Mouse (Mus musculus) CH12.LX (cell line): ENCODE measurements at regions not wholly inside any gene's neighbourhood (a gene's known extent, or its start where the extent isn't known, plus 50 kb on each side); places are given as distances from the start of the nearest gene placed in this dataset.

Experiments used
- CTCF ChIP-seq, 2 experiments: IDR thresholded peaks in 1 of 2; conservative IDR thresholded peaks in 1 of 2; 2 replicates each; pipeline ENCODE4 v1.5.1; 2011 to 2012; ENCODE audit warnings: low read depth in 2 of 2, low read length in 2 of 2, improper control_type of control experiment in 1 of 2, inconsistent platforms in 1 of 2, mild to moderate bottlenecking in 1 of 2, moderate library complexity in 1 of 2
- EP300 ChIP-seq: IDR thresholded peaks from 2 replicates; pipeline ENCODE4 v1.6.1; 2011; ENCODE audit warnings: low read length, improper control_type of control experiment
- IRF4 ChIP-seq: IDR thresholded peaks from 2 replicates; pipeline ENCODE4 v1.6.1; 2014; ENCODE audit warnings: low read depth, mild to moderate bottlenecking, inconsistent platforms, low read length, improper control_type of control experiment
- NRF1 ChIP-seq: IDR thresholded peaks from 2 replicates; pipeline ENCODE4 v1.6.1; 2014; ENCODE audit warnings: low read depth, mild to moderate bottlenecking, inconsistent platforms, low read length, improper control_type of control experiment, moderate library complexity
- POLR2AphosphoS2 ChIP-seq: IDR thresholded peaks from 2 replicates; pipeline ENCODE4 v1.6.1; 2011; ENCODE audit warnings: low read depth, low read length, improper control_type of control experiment
- UBTF ChIP-seq: IDR thresholded peaks from 2 replicates; pipeline ENCODE4 v1.6.1; 2012; ENCODE audit warnings: low read depth, mild to moderate bottlenecking, inconsistent platforms, low read length, improper control_type of control experiment, moderate library complexity
- USF1 ChIP-seq: IDR thresholded peaks from 2 replicates; pipeline ENCODE4 v1.6.1; 2014; ENCODE audit warnings: low read depth, mild to moderate bottlenecking, inconsistent platforms, low read length, improper control_type of control experiment
- USF2 ChIP-seq: conservative IDR thresholded peaks from 2 replicates; pipeline ENCODE4 v1.6.1; 2011; ENCODE audit warnings: low read depth, low read length, improper control_type of control experiment
- ZC3H11A ChIP-seq: IDR thresholded peaks from 2 replicates; pipeline ENCODE4 v1.6.1; 2012; ENCODE audit warnings: low read depth, mild to moderate bottlenecking, inconsistent platforms, low read length, improper control_type of control experiment
- ZNF384 ChIP-seq: IDR thresholded peaks from 2 replicates; pipeline ENCODE4 v1.6.1; 2012; ENCODE audit warnings: low read depth, low read length, improper control_type of control experiment, inconsistent platforms

- no peak for TF ChIP-seq ZC3H11A
- no peak for TF ChIP-seq ZNF384
- TF ChIP-seq CTCF (conservative IDR thresholded peaks at IDR 0.05 in 1 of 2, IDR thresholded peaks at IDR 0.05 in 1 of 2; ENCODE audit: low read depth in 2 of 2, low read length in 2 of 2) = no peak
- no peak for TF ChIP-seq IRF4
- no peak for TF ChIP-seq USF1
- TF ChIP-seq POLR2AphosphoS2 = no peak
- TF ChIP-seq UBTF = no peak
- TF ChIP-seq EP300 = no peak
- no peak for TF ChIP-seq NRF1
- TF ChIP-seq USF2 = no peak
Observed at GRCm38 (mm10) chrX:99408804-99409203, 62.3 kb downstream of the Pja1 start.
